Mouse (Mus musculus) kidney, adult 8-10 months (tissue): ENCODE data around the gene Cdkn2c.
A peak's percentile ranks its signal among the peaks of the same experiment; 100 is the strongest.
"Not testable (repeated sequence)": the region's sequence is repeated elsewhere in the genome, so short reads cannot be mapped to it uniquely, and the experiment has no call there.

Experiments used
- DNase-seq, 2 experiments: peaks; one replicate each; pipeline ENCODE4 v3.0.0; 2022

Gene Cdkn2c

DNA sequence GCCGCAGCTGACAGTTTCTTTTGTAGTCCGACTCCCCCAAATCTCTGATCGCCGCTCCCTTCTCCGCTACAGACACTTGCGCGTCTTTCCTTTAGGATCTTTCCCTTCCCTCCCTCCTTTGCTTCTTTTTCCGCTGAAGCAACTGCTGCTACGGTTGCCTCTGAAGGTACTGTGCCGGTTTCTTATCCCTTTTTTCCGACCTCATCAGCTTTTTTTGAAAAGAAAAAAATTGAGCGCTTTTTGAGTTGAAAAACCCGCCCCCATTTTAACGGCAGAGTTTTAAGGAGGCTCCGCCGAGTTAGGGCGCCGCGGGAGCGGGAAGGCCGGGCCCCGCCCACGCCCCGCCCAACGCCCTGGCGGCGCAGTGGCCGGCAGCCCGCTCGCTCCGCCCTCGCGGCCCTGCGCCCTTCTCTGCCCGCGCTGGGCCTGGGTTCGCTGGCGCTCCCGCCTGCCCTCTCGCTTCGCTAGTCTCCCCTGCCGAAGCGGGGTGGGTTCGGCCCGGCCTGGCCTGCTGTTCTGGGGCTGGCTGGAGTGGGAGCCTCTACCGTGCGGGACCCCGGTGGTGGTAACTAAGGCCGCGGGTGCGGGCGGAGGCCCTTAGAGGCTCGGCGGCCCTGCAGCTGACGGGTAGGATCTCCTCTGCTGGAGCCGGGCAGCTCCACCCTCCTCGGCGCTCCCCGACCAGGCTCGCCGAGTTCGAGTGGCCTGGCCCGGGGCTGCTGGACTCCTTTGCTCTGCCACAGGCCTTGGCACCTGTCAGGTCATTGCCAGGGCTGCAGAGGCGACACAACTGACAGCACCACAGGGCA, at the start of gene Cdkn2c:
Gene Cdkn2c, minus strand, starts transcription at position 729 of the 809 bp plus-strand sequence.
- DNase-seq, result peak; percentile 88 to 89

GRCm38 (mm10) chr4:109705349-109705748, 38.4 kb upstream of the Cdkn2c start:
- no peak for DNase-seq

DNA sequence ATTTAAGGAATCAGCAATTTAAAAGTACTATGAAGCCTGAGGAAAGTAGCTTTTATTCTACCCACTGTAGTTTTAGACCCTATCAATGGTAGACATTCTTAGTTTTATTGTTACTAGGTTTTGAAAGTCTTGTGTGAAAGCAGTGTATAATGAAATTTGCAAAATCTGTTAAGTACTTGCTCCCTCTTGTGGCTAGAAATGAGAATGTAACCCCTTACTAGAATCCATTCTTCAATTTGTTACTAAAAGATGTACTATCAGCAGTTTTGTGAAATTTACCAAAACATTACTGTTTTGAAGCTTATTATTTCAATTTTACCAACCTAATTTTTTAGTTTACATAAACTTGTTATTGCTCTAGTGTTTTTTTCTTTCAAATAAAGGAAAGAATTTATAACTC, 36.6 kb upstream of the Cdkn2c start:
- peak in 1 of 2 experiments; percentile 15 for DNase-seq

DNA sequence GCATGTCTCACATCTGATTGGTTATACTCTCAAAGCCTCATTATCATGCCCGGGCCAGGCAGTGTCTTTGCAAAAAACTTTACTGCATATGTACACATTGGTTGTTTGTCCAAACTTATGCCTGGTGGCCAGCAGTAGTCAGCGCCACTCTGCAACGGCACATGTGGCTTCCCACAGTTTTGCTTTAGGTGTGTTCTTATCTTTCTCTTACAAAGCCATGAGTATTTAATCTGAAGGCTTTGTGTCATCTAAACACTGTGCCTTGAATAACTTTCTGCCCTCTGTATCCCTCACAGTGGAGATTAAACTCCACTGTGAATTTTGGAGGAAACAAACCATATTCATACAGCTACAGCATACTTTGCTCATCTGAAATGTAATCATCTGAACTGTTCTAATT, 33.7 kb upstream of the Cdkn2c start:
- DNase-seq, result not testable (repeated sequence)

DNA sequence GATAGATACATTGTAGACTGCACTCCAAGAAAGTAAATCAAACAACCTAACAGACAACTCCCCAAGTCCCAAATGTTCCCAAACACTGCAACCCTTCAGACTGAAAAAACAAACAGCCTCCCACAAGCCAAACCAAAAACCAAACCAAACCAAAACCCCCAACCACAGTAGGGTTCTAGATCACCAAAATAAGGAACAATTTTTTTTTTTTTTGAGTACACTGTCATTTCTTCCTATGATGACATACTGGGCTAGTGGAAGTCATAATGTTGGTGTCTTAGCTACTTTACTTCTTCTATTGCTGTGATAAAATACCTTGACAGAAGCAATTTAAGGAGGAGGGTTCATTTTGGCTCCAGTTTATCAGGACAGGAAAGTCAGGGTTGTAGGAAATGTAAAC, 25.7 kb upstream of the Cdkn2c start:
- no peak for DNase-seq

DNA sequence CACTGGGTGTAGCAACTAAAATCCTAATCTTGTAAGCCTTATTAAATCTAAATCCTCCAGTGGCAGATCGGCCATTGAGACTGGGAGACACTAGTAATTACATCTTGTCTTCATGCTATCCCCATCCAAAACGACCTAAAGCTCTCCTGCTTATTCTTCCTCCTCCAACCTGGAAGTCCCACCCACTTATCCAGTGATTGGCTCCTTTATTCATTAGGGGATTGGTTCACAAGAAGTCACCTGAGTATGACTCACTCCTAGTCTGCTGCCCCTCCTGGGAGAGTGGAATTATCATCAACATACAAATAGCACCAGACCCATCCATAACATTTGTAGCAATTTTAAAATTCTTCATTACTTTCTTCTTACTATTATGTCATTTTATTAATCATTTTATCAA, 16.6 kb upstream of the Cdkn2c start:
- no peak for DNase-seq

GRCm38 (mm10) chr4:109677221-109677620, 10.2 kb upstream of the Cdkn2c start:
- no peak for DNase-seq

- peak; percentile 98 for DNase-seq
These were observed 9.5 kb upstream of the Cdkn2c start, which contains the start of gene Faf1 for GRCm38 (mm10) chr4:109676218-109677215. TSS of gene Faf1 (plus strand) at chr4:109676588.

DNA sequence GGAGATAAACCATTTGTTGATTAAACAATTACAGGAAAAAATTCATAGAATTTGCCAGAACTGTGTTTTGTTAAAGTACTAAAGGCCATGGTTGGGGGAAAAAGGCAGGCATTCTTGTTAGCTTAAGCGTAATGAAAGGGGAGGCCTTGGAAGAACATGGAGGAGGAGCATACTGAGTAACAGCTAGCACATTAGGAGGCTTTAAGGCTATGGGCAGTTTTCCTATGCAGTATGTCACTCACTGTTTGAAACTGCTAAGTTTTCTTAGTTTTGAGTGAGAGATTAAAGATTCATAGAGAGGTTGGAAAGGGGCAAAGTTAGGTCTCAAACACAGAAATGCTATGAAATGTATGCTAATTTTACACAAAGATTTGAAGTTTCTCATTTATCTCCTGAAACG, 7.1 kb upstream of the Cdkn2c start:
- DNase-seq, result no peak

GRCm38 (mm10) chr4:109671941-109672340, 5.0 kb upstream of the Cdkn2c start:
- no peak for DNase-seq

DNA sequence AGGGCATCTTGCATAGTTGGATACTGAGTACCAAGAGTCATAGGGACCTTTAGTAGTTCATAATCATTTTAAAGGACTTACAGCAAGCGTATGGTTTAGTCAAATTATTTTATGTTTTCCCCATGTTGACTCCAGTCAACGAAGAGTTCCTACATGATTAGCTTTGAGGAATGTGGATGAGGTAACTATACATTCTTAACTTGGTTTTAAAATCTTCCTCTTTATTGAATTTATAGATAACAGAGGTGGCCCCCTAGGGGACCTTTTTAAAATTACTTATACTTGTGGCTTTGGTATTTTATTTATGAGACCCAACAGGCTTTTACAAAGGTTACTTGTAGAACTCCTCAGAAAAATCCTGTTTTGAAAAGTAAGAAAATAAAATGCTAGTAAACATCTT, 3.2 kb upstream of the Cdkn2c start:
- DNase-seq, result no peak

DNA sequence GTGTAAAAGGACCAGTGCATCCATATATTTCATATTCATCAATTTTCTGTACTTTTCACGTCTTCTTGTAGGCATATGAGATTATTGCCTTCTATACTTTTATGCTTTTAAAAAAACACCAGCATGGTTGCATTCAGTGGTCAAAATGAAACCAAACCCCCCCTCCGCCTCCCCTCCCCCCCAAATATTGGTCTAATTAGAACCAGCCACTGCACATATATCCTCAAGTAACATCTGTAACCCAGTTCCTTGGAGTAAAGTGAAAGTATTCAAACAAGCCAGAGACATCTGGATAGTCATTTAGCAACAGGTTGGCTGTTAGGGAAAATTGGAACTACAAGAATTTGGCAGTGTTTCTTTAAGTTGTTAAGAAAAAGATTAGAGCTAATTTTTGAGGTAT, 529 bp upstream of the Cdkn2c start:
- no peak for DNase-seq

DNA sequence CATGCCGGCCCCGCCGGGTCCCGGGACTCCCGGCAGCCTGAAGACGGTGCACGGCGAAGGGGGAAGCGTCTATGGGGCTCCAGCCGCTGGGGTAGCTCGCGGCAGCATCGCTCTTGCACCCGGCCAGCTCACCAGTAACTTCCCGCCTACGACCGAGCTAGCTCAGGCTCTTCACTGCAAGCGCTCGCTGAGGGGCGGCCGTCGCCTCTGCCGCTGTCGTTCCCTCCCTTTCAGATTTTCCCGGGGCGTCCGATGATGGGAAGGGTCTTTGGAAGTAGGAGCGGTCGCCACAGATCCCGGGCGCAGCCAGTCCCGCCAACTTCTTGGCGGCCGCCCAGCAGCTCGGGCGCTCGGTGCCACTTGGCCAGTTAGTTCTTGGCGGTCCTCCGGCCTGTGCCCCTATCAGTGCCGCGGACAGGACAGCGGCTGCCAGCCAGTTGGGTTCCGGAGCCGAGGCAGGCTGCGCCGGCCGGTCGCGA, 968 bp downstream of the Cdkn2c start:
- DNase-seq, result peak; percentile 44 to 61

DNA sequence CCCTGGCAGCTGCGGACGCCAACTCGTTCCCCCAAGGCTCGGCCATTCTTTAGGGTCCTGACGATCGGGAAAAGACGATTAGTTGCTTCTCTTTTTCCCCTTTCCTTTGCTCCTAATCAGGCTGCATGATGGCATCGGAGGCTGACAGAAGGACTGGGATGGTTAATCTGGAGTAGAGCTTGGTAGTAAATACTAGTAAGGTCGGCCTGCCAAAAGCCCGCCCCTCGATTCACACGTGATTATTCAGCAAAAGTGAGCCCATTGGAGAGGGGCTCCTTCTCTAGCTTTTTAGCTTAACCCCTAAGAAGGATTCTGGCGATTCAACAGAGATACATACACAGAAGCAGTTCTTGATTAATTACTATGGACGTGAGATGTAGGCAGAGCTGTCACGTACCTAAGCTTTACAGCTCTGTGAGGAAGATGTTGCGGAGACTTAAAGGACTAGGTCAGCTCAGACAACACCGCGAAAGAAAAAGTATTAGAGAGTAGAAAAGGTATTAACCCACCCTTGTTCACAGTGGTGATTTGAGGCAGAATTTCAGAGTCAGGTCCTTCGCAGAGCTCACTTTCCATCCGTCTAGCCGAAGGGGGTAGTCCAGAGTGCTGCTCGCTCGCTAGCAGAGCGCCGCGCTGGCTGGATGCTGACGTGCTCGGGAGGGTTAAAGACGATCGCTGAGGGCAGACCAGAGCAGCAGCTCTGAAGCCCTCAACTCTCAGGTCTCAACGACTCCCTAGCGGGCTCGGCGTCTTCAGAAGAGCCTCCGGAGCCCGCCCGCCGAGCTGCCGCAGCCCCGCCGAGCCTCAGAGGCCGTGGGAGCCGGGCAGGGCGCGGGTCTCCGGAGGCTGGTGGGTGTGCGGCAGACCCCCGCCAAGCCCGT, 1.6 kb downstream of the Cdkn2c start:
- peak; percentile 61 to 72 for DNase-seq

GRCm38 (mm10) chr4:109664091-109664490, 2.9 kb downstream of the Cdkn2c start:
- no peak for DNase-seq

DNA sequence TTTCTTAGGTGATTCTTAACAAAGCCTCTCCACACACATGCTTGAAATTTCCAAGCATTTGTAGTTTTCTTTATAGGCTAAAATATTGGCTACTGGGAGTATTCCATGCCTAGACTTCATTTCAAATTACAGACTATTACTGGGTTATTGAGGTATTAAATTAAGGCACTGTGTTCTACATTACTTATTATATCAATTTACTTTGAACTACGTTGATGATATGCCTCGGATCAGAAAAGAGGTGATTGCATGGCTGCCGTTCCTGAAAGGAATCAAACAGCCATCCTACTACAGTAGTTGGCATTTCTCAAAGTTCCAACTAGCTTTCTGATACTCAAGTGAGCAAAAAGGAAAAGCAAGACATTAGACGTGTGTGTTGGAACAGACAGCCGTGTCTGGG, 4.7 kb downstream of the Cdkn2c start:
- DNase-seq, result no peak

- DNase-seq, result no peak
These were observed 5.8 kb downstream of the Cdkn2c start for GRCm38 (mm10) chr4:109661183-109661582.

- no peak for DNase-seq
These were observed 6.4 kb downstream of the Cdkn2c start for GRCm38 (mm10) chr4:109660568-109660967.

- no peak for DNase-seq
These were observed 7.4 kb downstream of the Cdkn2c start for GRCm38 (mm10) chr4:109659571-109659970.

GRCm38 (mm10) chr4:109658826-109659225, 8.2 kb downstream of the Cdkn2c start:
- no peak for DNase-seq

DNA sequence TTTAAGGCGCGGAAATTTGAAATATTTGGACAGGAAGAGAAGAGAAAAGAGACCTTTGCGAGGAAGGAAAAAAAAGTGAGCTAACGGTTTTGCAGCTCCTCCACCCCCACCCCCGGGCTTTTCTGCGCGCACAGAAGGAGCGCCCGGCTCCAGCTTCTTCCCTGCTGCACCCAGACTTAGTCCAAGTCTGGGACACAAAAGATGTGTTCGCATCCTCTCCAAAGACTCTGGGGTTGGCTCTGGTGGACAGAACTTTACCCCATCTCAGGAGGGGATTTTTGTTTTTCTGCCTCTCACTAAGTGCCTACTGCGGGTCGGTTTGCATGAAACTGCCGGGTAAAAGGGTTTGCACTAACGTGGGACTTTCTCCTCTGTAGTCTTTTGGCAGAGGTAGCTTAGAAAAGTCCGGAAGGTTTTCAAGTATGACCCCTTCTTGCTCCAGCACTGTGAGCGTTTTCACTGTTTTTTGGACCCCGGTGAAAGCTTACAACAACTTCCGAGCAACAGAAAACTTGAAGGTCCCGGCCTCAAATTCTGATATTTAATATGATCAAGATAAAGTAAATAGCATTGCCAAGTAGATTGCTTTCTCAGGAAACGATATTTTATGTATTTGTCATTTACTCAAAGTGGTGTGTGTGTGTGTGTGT, 9.0 kb downstream of the Cdkn2c start:
- no peak for DNase-seq
